Mouse (Mus musculus): ENCODE measurements around the gene Trnt1. TPM values are rescaled to one million over a fixed set of nuclear protein-coding genes. Genes with fewer than 3 reads are reported as not detected.
A peak's percentile ranks its signal among the peaks of the same experiment; 100 is the strongest.

Gene Trnt1
- polyA plus RNA-seq, 1 experiment from 2014 or later: 65.8 TPM

GRCm38 (mm10) chr6:106793088-106793487 is 24.2 kb downstream of the Trnt1 start:
- Histone ChIP-seq H3K4me3 (no peak overlapping the region), H3K4me2 (no peak overlapping the region), H3K9me3 (no peaks in the 10 kb centered on the region), H3K27ac (no peak overlapping the region), H3K36me3 (peaks cover 48% of the 10 kb centered on the region), H3K9ac (no peak overlapping the region), H3K4me1 (replicated peaks) (no peaks in the 10 kb centered on the region), H3K27me3 (no peaks in the 10 kb centered on the region)
- 97% methylated on average over 7 of the region's 7 CpGs for WGBS
- ATAC-seq (ENCODE audit: low FRiP score): no peak

DNA sequence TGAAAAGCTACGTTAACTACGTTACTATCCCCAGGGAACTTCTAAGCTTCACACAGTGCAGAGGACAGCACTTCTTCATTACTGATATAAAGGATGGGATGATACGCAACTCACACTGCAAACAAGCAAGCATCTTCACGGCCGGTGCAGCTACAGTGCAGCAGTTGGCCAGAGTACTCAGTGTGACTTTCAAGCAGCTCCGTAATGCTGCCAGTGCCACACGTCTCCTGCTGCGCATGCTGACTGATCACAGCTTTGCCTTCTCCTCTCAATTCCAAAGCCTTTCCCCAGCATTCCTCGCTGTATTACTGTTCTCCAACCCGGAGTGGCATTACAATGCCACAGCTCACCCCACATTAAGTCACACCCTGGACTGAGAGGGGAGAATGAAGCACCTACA is 24.7 kb downstream of the Trnt1 start:
- Histone ChIP-seq H3K4me1 (replicated peaks) (peaks cover 3% of the 10 kb centered on the region), H3K9ac (no peak overlapping the region), H3K4me3 (no peak overlapping the region), H3K4me2 (no peak overlapping the region), H3K9me3 (no peaks in the 10 kb centered on the region), H3K27ac (no peak overlapping the region), H3K36me3 (peaks cover 43% of the 10 kb centered on the region), H3K27me3 (no peaks in the 10 kb centered on the region)
- 96% methylated on average over 10 of the region's 10 CpGs for WGBS
- ATAC-seq (ENCODE audit: low FRiP score): no peak

- peaks cover 10% of the 10 kb centered on the region for H3K4me1 ChIP-seq (replicated peaks)
Measured at GRCm38 (mm10) chr6:106794094-106794814, 25.3 kb downstream of the Trnt1 start.

DNA sequence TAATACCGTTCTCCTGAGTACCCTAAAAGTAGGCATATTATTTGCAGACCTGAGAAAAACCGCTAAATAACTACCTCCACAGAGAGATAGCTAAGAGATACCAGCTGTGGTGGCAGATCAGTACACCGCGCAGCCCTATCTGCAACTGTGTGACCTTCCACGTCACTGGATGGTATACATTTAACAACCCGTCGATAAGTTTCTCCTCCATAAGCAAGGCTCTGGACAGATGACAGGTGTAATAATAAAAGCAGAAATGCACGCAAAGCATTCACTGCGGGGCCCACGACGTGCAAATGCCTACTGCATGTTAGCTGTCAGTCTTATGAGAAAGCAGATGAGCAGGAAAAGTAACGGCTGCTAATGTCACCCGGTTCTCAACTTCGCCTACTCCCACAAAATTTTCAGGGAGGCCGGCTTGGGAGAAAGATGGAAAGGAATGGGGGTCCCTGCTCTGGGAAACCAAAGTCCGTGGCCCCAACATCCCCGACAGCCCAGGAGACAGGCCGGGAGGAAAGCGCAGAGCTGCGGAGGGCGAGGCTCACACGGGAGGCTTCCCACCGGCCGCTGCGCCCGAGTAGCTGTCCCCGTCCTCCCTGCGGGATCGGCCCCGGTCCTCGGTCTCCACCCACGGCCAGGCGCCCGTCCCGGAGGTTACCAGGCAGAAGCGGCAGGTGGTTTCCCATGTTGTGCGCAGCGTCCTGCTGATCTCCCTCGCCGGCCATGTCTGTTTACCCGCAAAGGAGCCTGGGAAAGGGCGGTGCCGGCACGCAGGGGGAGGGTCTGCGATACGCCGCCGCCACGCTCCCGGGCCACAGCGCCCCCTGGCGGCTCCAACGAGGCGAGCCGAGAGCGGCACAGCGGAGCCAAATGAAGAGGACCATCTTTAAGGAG is 30.7 kb downstream of the Trnt1 start, which contains the start of gene Crbn:
Crbn (minus strand) TSS at position 745 of the 894 bp plus-strand sequence.
- peak within 1 kb of the TSS; percentile 74 for H3K4me3 ChIP-seq
- ATAC-seq (ENCODE audit: low FRiP score): peak; percentile 95

More at GRCm38 (mm10) chr6:106794094-106794814, 25.3 kb downstream of the Trnt1 start:
- H3K9ac ChIP-seq: no peak overlapping the region
- H3K4me3 ChIP-seq: no peak overlapping the region
- H3K9me3 ChIP-seq: no peaks in the 10 kb centered on the region
- no peak for ATAC-seq (ENCODE audit: low FRiP score)
- no peak overlapping the region for H3K27ac ChIP-seq
- H3K36me3 ChIP-seq: peaks cover 37% of the 10 kb centered on the region
- no peak overlapping the region for H3K4me2 ChIP-seq
- WGBS: 94% methylated on average over 13 of the region's 13 CpGs
- H3K27me3 ChIP-seq: no peaks in the 10 kb centered on the region

DNA sequence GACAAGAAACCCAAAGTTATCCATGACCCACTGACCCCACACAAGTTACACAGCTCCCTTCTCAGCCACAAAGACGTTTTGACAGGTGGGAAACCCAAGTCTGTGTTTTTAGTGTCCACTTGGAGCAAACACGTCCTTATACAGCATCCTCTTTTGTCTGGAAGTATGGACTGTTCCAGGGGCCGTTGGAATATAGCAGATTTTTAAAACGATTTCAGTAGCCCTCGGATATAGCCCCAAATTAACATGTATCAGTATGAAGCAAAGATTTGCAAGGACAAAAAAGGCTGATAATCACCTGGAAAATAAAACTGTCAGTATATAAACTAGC is 31.3 kb downstream of the Trnt1 start:
- Histone ChIP-seq H3K27me3 (0 out of 2 replicates have a peak, but pooled peaks cover 2% of the 10 kb centered on the region), H3K9ac (no peak overlapping the region), H3K27ac (no peak overlapping the region), H3K9me3 (no peaks in the 10 kb centered on the region), H3K4me1 (replicated peaks) (peaks cover 12% of the 10 kb centered on the region), H3K4me2 (peak overlapping the region; percentile 37; the same call in 1 of the 2 replicates), H3K4me3 (peak overlapping the region; percentile 74), H3K36me3 (peaks cover 3% of the 10 kb centered on the region; the same call in 1 of the 2 replicates)
- peak; percentile 64; the same call in 1 of the 2 replicates for ATAC-seq (ENCODE audit: low FRiP score)
- 56% methylated on average over 5 of the region's 5 CpGs for WGBS

More for the DNA sequence above, 30.7 kb downstream of the Trnt1 start, which contains the start of gene Crbn:
- H3K27ac ChIP-seq: no peak within 1 kb of the TSS
- H3K9me3 ChIP-seq: no peaks in the 10 kb centered on the region
- 0 out of 2 replicates have a peak, but pooled peaks cover 2% of the 10 kb centered on the region for H3K27me3 ChIP-seq
- peaks cover 8% of the 10 kb centered on the region for H3K36me3 ChIP-seq
- peaks cover 12% of the 10 kb centered on the region for H3K4me1 ChIP-seq (replicated peaks)
- 2% methylated on average over 57 of the region's 57 CpGs for WGBS
- peak within 1 kb of the TSS; percentile 92 for H3K4me2 ChIP-seq
- H3K9ac ChIP-seq: peak within 1 kb of the TSS; percentile 79

DNA sequence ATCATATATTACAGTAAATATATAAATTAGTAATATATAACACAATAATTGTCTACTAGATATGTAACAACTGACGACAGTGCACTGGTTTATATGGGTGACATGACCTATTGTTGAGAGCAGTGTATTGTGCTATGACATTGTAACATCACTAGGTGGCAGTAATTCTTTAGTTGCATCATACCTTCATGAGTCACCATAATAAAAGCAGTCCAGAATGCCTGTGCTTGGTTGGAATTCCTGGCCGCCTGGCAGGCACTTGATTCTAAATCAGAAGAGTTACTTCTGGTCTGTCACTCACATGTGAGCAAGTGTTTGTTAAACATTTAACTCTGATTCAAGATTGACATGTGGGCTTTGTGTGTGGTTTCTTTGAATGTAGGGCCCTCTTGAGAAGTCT is 36.0 kb downstream of the Trnt1 start:
- peak; percentile 49; the same call in 1 of the 2 replicates for ATAC-seq (ENCODE audit: low FRiP score)
- Histone ChIP-seq H3K4me3 (no peak overlapping the region), H3K27ac (no peak overlapping the region), H3K4me1 (replicated peaks) (no peaks in the 10 kb centered on the region), H3K9me3 (no peaks in the 10 kb centered on the region), H3K27me3 (0 out of 2 replicates have a peak, but pooled peaks cover 2% of the 10 kb centered on the region), H3K4me2 (no peak overlapping the region), H3K9ac (no peak overlapping the region), H3K36me3 (no peaks in the 10 kb centered on the region)
- 26% methylated on average over 2 of the region's 2 CpGs for WGBS

DNA sequence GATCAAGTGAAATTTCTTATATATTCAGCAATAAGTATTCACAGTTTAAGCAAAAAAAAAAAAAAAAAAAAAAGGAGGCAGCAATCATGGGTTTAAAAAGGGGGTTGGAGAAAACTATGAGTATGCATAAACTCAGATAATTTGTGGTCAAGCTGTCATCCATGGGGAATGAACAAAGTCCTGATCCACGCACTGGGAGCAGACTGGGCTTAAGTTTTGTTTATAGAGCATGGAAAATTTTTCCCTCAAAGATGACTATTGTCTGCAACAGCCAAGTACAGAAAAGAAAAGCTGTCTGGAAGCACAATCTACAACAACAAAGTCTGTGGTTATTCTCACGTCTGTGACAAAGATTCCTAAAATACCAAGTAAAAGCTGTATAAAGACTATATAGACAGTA is 40.2 kb downstream of the Trnt1 start:
- Histone ChIP-seq H3K27ac (no peak overlapping the region), H3K4me1 (replicated peaks) (no peaks in the 10 kb centered on the region), H3K4me2 (no peak overlapping the region), H3K9ac (no peak overlapping the region), H3K27me3 (no peaks in the 10 kb centered on the region), H3K36me3 (no peaks in the 10 kb centered on the region), H3K9me3 (no peaks in the 10 kb centered on the region), H3K4me3 (no peak overlapping the region)
- WGBS: 75% methylated on average over 2 of the region's 2 CpGs
- ATAC-seq (ENCODE audit: low FRiP score): no peak

DNA sequence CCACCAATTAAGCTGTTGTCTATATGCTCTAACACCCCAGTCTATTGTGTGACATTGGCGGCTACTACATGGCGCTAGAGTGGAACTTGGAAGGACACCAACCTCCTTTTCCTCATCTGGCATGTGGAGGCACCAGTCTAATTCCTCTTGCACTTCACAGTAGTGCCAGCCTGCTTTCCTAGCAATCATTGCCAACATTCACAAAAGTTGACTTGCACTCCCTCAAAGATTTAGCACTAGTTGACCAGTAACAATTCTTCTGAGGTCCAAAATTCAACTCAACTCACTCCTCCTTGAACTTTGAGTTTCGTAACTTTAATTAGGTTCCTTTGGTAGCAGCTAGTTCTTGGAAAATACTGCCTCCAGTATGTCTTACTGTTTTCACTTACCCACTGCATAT is 41.8 kb downstream of the Trnt1 start:
- 97% methylated on average over 3 of the region's 3 CpGs for WGBS

GRCm38 (mm10) chr6:106819246-106819645 is 50.3 kb downstream of the Trnt1 start:
- Histone ChIP-seq H3K27me3 (no peaks in the 10 kb centered on the region), H3K4me3 (no peak overlapping the region), H3K9me3 (no peaks in the 10 kb centered on the region), H3K4me1 (replicated peaks) (no peaks in the 10 kb centered on the region), H3K27ac (no peak overlapping the region), H3K9ac (no peak overlapping the region), H3K4me2 (no peak overlapping the region), H3K36me3 (no peaks in the 10 kb centered on the region)
- no peak for ATAC-seq (ENCODE audit: low FRiP score)

More for the DNA sequence above, 41.8 kb downstream of the Trnt1 start:
- no peak for ATAC-seq (ENCODE audit: low FRiP score)
- H3K4me1 ChIP-seq (replicated peaks): no peaks in the 10 kb centered on the region
- no peak overlapping the region for H3K4me2 ChIP-seq
- H3K9ac ChIP-seq: no peak overlapping the region
- H3K36me3 ChIP-seq: no peaks in the 10 kb centered on the region
- H3K27ac ChIP-seq: no peak overlapping the region
- H3K4me3 ChIP-seq: no peak overlapping the region
- H3K27me3 ChIP-seq: no peaks in the 10 kb centered on the region
- no peaks in the 10 kb centered on the region for H3K9me3 ChIP-seq

DNA sequence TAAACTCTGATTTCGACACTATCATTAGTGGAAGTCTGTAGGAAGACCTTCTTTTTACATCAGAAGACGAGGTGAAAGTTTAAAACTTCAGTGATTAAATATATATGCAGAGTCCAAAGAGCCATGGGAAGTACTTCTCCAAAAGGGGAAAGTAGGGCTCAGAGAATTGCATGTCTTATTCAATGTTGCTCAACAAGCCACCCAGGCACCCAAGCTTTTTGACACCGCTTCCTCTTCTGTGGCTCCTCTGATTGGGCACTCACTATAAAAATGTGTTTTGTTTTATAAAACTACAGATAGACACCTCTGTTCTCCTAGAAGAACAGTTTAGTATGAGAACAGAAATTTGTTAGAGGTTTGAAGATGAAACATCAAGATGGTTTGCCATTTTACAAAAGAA is 51.0 kb downstream of the Trnt1 start:
- Histone ChIP-seq H3K9ac (no peak overlapping the region), H3K36me3 (no peaks in the 10 kb centered on the region), H3K27ac (no peak overlapping the region), H3K4me2 (no peak overlapping the region), H3K27me3 (no peaks in the 10 kb centered on the region), H3K9me3 (no peaks in the 10 kb centered on the region), H3K4me1 (replicated peaks) (no peaks in the 10 kb centered on the region), H3K4me3 (no peak overlapping the region)
- WGBS: 91% methylated on average over 3 of the region's 3 CpGs
- no peak for ATAC-seq (ENCODE audit: low FRiP score)

- ATAC-seq (ENCODE audit: low FRiP score): no peak
- Histone ChIP-seq H3K9me3 (no peaks in the 10 kb centered on the region), H3K27ac (no peak overlapping the region), H3K4me3 (no peak overlapping the region), H3K36me3 (no peaks in the 10 kb centered on the region), H3K4me1 (replicated peaks) (no peaks in the 10 kb centered on the region), H3K27me3 (no peaks in the 10 kb centered on the region), H3K9ac (no peak overlapping the region), H3K4me2 (no peak overlapping the region)
Measured at GRCm38 (mm10) chr6:106820566-106820965, 51.6 kb downstream of the Trnt1 start.

- no peaks in the 10 kb centered on the region for H3K36me3 ChIP-seq
- no peak overlapping the region for H3K4me3 ChIP-seq
- H3K4me2 ChIP-seq: no peak overlapping the region
- no peak overlapping the region for H3K9ac ChIP-seq
- ATAC-seq (ENCODE audit: low FRiP score): no peak
- 48% methylated on average over 1 of the region's 1 CpGs for WGBS
- H3K4me1 ChIP-seq (replicated peaks): no peaks in the 10 kb centered on the region
- H3K27ac ChIP-seq: no peak overlapping the region
- H3K9me3 ChIP-seq: no peaks in the 10 kb centered on the region
- H3K27me3 ChIP-seq: no peaks in the 10 kb centered on the region
Measured at GRCm38 (mm10) chr6:106822329-106822728, 53.4 kb downstream of the Trnt1 start.
